Mouse (Mus musculus) heart, embryonic 12.5 days (tissue): ENCODE data around the gene Rngtt. TPM values are rescaled to one million over a fixed set of nuclear protein-coding genes. Genes with fewer than 3 reads are reported as not detected.

Experiments
- ATAC-seq: fragments of 200-750 bp; cut with Nextera tagmentation; 2 replicates; pipeline ENCODE4 v1.8.0; 2017; ENCODE audit warnings: moderate TSS enrichment, moderate library complexity; ENCODE audit not compliant: insufficient number of reproducible peaks, low FRiP score
- H3K27ac ChIP-seq: fragments of 300-500 bp; sonication (generic); 2 replicates; pipeline ENCODE4 v1.5.1; 2016; ENCODE audit warnings: mild to moderate bottlenecking, moderate library complexity; ENCODE audit not compliant: poor library complexity, severe bottlenecking
- H3K27me3 ChIP-seq: fragments of 300-500 bp; sonication (generic); replicated peaks from 2 replicates; pipeline ENCODE4 v1.6.1; 2016; ENCODE audit warnings: mild to moderate bottlenecking, moderate library complexity
- H3K36me3 ChIP-seq: fragments of 300-500 bp; sonication (generic); 2 replicates; pipeline ENCODE4 v1.6.1; 2016; ENCODE audit warnings: mild to moderate bottlenecking, moderate library complexity
- H3K4me1 ChIP-seq: fragments of 300-500 bp; sonication (generic); replicated peaks from 2 replicates; pipeline ENCODE4 v1.6.1; 2016; ENCODE audit warnings: mild to moderate bottlenecking
- H3K4me2 ChIP-seq: fragments of 300-500 bp; sonication (generic); 2 replicates; pipeline ENCODE4 v1.6.1; 2016; ENCODE audit warnings: mild to moderate bottlenecking, moderate library complexity
- H3K4me3 ChIP-seq: fragments of 300-500 bp; sonication (generic); 2 replicates; pipeline ENCODE4 v1.5.1; 2016; ENCODE audit warnings: mild to moderate bottlenecking
- H3K9ac ChIP-seq: fragments of 300-500 bp; sonication (generic); 2 replicates; pipeline ENCODE4 v1.6.1; 2016; ENCODE audit warnings: mild to moderate bottlenecking, moderate library complexity
- H3K9me3 ChIP-seq: fragments of 300-500 bp; sonication (generic); replicated peaks from 2 replicates; pipeline ENCODE4 v1.6.1; 2016; ENCODE audit warnings: mild to moderate bottlenecking, moderate library complexity
- WGBS: fragments of 180-500 bp; shearing (Covaris S2); methylation state at CpG from one replicate; pipeline ENCODE4 v1.1.7; 2016; 5-methylcytosine and 5-hydroxymethylcytosine counted together
- polyA plus RNA-seq: library from polyadenylated mRNA; unstranded; fragments of >200 nt; fragmentation: Nextera tagmentation; extraction: Ambion mirVana; gene quantifications from 2 replicates; pipeline ENCODE4 v1.2.1, GENCODE M21; 2016

Rngtt gene
- polyA plus RNA-seq, 1 experiment from 2014 or later = 21.7 TPM

DNA sequence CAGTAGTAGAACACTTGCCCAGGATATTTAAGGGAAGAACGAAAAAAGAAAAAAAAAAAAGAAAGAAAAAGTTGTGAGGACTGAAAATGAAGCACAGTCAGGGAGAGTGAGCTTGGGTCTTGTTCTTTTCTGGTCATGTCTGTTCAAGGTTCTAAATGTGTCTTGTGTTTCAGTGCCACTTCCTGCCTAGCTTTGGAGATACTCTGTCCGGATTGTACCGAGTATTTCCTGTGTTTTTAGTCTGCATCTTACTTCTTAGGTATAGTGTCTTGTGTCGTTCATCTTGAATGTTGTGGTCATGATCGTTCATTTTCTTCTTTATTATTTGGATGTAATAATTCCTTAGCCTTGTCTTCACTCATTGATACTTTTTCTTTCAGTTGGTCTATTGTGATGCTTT lies 5.7 kb downstream of the Rngtt start:
- Histone ChIP-seq H3K27me3 (no peaks in the 10 kb centered on the region), H3K4me1 (peaks cover 5% of the 10 kb centered on the region; the same call in 1 of the 2 replicates), H3K36me3 (no peaks in the 10 kb centered on the region), H3K27ac (no peak overlapping the region), H3K4me2 (no peak overlapping the region), H3K9me3 (no peaks in the 10 kb centered on the region), H3K4me3 (no peak overlapping the region), H3K9ac (no peak overlapping the region)
- no peak for ATAC-seq
- 73% methylated on average over 5 of the region's 5 CpGs for WGBS

GRCm38 (mm10) chr4:33331147-33331546 lies 21.0 kb downstream of the Rngtt start:
- Histone ChIP-seq H3K4me1 (no peaks in the 10 kb centered on the region), H3K9ac (no peak overlapping the region), H3K4me2 (no peak overlapping the region), H3K4me3 (no peak overlapping the region), H3K27me3 (no peaks in the 10 kb centered on the region), H3K9me3 (no peaks in the 10 kb centered on the region), H3K36me3 (peaks cover 48% of the 10 kb centered on the region), H3K27ac (no peak overlapping the region)
- ATAC-seq = no peak
- 89% methylated on average over 4 of the region's 4 CpGs for WGBS

- Histone ChIP-seq H3K9me3 (no peaks in the 10 kb centered on the region), H3K9ac (no peak overlapping the region), H3K36me3 (peaks cover 49% of the 10 kb centered on the region), H3K4me1 (no peaks in the 10 kb centered on the region), H3K27ac (no peak overlapping the region), H3K4me3 (no peak overlapping the region), H3K4me2 (no peak overlapping the region), H3K27me3 (no peaks in the 10 kb centered on the region)
- no peak for ATAC-seq
- 91% methylated on average over 1 of the region's 1 CpGs for WGBS
Measured at GRCm38 (mm10) chr4:33332956-33333455, 22.9 kb downstream of the Rngtt start.

DNA sequence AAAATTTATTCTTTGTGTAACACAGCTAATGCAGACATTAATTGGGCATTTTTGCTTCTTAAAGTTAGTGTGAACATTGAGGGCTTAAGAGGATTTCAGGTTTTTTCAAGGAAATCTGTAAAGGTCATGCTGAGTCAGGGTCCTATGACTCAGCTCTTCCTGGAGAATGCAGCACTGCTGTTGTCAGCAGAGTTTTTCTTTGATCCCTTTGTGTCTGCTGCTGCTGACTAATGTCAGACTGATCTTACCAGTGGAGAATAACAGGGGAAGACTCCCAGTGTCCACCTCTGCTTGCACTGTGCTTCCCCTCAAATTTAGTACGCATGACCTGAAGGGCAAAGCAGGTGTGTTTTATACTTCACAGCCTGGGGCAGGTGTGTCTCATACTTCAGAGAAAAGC lies 27.9 kb downstream of the Rngtt start:
- Histone ChIP-seq H3K27me3 (no peaks in the 10 kb centered on the region), H3K36me3 (peaks cover 47% of the 10 kb centered on the region), H3K4me3 (no peak overlapping the region), H3K9me3 (no peaks in the 10 kb centered on the region), H3K4me1 (no peaks in the 10 kb centered on the region), H3K4me2 (no peak overlapping the region), H3K9ac (no peak overlapping the region), H3K27ac (peak overlapping the region; percentile 60)
- peak; percentile 96 for ATAC-seq
- WGBS = 68% methylated on average over 1 of the region's 1 CpGs

GRCm38 (mm10) chr4:33342877-33343731 lies 33.0 kb downstream of the Rngtt start:
- WGBS = 87% methylated on average over 7 of the region's 7 CpGs
- Histone ChIP-seq H3K4me2 (no peak overlapping the region), H3K36me3 (peaks cover 28% of the 10 kb centered on the region), H3K27me3 (no peaks in the 10 kb centered on the region), H3K4me1 (0 out of 2 replicates have a peak, but pooled peaks cover 3% of the 10 kb centered on the region), H3K9me3 (no peaks in the 10 kb centered on the region), H3K4me3 (no peak overlapping the region), H3K27ac (no peak overlapping the region), H3K9ac (no peak overlapping the region)
- ATAC-seq = no peak

DNA sequence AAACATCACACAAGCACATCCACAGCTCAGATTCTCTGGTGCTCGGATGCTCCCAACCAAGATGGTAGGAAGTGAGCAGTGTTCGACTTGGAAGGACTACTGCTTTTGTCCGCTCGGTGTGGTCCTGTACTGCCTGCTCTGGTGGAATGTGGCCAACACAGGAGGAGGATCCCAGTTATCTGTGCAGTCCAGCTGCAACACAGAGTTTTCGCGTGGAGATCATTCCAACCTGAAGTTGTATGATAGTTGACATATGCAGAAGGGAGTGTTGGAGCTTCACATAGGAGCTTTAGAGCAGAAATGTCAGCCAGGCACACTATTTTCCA lies 33.6 kb downstream of the Rngtt start:
- peak; percentile 91 for ATAC-seq
- Histone ChIP-seq H3K4me3 (no peak overlapping the region), H3K36me3 (peaks cover 25% of the 10 kb centered on the region), H3K4me1 (0 out of 2 replicates have a peak, but pooled peaks cover 3% of the 10 kb centered on the region), H3K27ac (no peak overlapping the region), H3K4me2 (no peak overlapping the region), H3K9me3 (no peaks in the 10 kb centered on the region), H3K9ac (no peak overlapping the region), H3K27me3 (no peaks in the 10 kb centered on the region)
- WGBS = 63% methylated on average over 6 of the region's 6 CpGs

DNA sequence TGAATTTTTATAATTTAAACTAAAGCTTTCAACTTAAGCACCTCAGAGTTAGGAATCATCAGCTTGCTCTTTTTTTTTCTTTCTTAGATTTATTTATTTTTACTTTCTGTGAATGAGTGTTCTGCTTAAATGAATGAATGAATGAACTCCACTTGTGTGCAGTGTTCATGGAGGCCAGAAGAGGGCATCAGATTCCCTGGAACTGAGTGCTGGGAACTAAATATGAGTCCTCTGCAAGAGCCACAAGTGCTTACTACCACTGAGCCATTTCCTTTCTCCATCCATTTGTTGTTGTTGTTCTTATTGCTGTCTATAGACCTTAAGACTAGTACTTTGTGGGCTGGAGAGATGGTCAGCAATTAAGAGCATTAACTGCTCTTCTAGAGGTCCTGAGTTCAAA lies 53.3 kb downstream of the Rngtt start:
- H3K9ac ChIP-seq = no peak overlapping the region
- H3K4me1 ChIP-seq = no peaks in the 10 kb centered on the region
- no peak overlapping the region for H3K4me3 ChIP-seq
- no peak overlapping the region for H3K4me2 ChIP-seq
- ATAC-seq = no peak
- H3K27me3 ChIP-seq = no peaks in the 10 kb centered on the region
- no peaks in the 10 kb centered on the region for H3K9me3 ChIP-seq
- H3K36me3 ChIP-seq = peaks cover 12% of the 10 kb centered on the region
- no peak overlapping the region for H3K27ac ChIP-seq

GRCm38 (mm10) chr4:33374916-33375315 lies 64.8 kb downstream of the Rngtt start:
- 78% methylated on average over 6 of the region's 6 CpGs for WGBS

DNA sequence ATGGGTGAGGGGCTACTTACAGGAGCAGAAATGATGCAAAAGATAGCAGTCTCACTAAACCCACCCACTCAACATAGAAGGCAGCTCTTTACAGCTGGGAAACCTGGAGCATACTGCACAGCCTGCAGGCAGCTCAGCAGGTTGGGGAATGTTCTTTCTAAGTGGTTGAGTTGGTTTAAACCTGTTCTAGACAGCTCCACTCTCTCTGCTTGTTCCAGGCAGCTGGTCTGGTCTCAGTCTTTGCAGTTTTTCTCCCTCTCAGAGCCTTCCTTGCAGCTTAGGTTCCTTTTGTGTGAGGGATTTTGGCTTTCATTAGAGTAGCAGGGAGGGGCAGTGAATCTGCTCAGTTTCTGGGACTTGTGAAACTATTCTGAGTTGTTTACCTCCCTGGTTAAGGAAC lies 67.5 kb downstream of the Rngtt start:
- Histone ChIP-seq H3K4me2 (no peak overlapping the region), H3K27me3 (no peaks in the 10 kb centered on the region), H3K9me3 (no peaks in the 10 kb centered on the region), H3K36me3 (no peaks in the 10 kb centered on the region; the same call in 1 of the 2 replicates), H3K27ac (no peak overlapping the region), H3K4me3 (no peak overlapping the region), H3K4me1 (peaks cover 13% of the 10 kb centered on the region), H3K9ac (no peak overlapping the region)
- ATAC-seq = no peak

More at GRCm38 (mm10) chr4:33374916-33375315, 64.8 kb downstream of the Rngtt start:
- Histone ChIP-seq H3K4me2 (no peak overlapping the region), H3K9ac (no peak overlapping the region), H3K4me3 (no peak overlapping the region), H3K9me3 (no peaks in the 10 kb centered on the region), H3K27ac (no peak overlapping the region), H3K27me3 (no peaks in the 10 kb centered on the region), H3K4me1 (peaks cover 10% of the 10 kb centered on the region), H3K36me3 (peaks cover 16% of the 10 kb centered on the region)
- ATAC-seq = no peak

GRCm38 (mm10) chr4:33378894-33379293 lies 68.8 kb downstream of the Rngtt start:
- WGBS = 25% methylated on average over 6 of the region's 6 CpGs

GRCm38 (mm10) chr4:33388899-33389298 lies 78.8 kb downstream of the Rngtt start:
- H3K9me3 ChIP-seq = no peaks in the 10 kb centered on the region
- no peaks in the 10 kb centered on the region for H3K27me3 ChIP-seq
- ATAC-seq = no peak
- no peak overlapping the region for H3K27ac ChIP-seq
- H3K36me3 ChIP-seq = peaks cover 10% of the 10 kb centered on the region; the same call in 1 of the 2 replicates
- no peak overlapping the region for H3K4me3 ChIP-seq
- no peaks in the 10 kb centered on the region for H3K4me1 ChIP-seq
- H3K4me2 ChIP-seq = no peak overlapping the region
- 91% methylated on average over 3 of the region's 3 CpGs for WGBS
- no peak overlapping the region for H3K9ac ChIP-seq

More at GRCm38 (mm10) chr4:33378894-33379293, 68.8 kb downstream of the Rngtt start:
- H3K27me3 ChIP-seq = no peaks in the 10 kb centered on the region
- no peak overlapping the region for H3K27ac ChIP-seq
- H3K4me1 ChIP-seq = peaks cover 13% of the 10 kb centered on the region
- no peak overlapping the region for H3K9ac ChIP-seq
- peak overlapping the region; percentile 8; the same call in 1 of the 2 replicates for H3K4me2 ChIP-seq
- no peaks in the 10 kb centered on the region; the same call in 1 of the 2 replicates for H3K36me3 ChIP-seq
- H3K4me3 ChIP-seq = no peak overlapping the region
- H3K9me3 ChIP-seq = no peaks in the 10 kb centered on the region
- ATAC-seq = no peak
